Mouse (Mus musculus): ENCODE results near the gene Tac4.

GRCm38 (mm10) chr11:95257930-95258329, 3.4 kb upstream of the Tac4 start:
- TF ChIP-seq TAL1 (IDR thresholded peaks at IDR 0.05; ENCODE audit: low read length) = no peak
- TF ChIP-seq GATA1 (IDR thresholded peaks at IDR 0.05; ENCODE audit: low read length) = no peak

Measured in erythroblast, embryonic 14.5 days (primary cell).